Mouse (Mus musculus) lung, adult 2 months (tissue): ENCODE results near the gene Nipsnap1. TPM values are rescaled to one million over a fixed set of nuclear protein-coding genes. Genes with fewer than 3 reads are reported as not detected.

ENCODE experiments used
- DNase-seq: peaks from one replicate; pipeline ENCODE4 v3.0.0; 2022
- H3K4me1 ChIP-seq: fragments of 200-500 bp; 2 replicates; pipeline ENCODE4 v1.6.1; 2011; ENCODE audit warnings: low read length; ENCODE audit not compliant: control insufficient read depth, insufficient read depth
- H3K4me3 ChIP-seq: fragments of 200-500 bp; replicated peaks from 2 replicates; pipeline ENCODE3; 2011; ENCODE audit warnings: low read depth, mild to moderate bottlenecking, control low read depth, low read length; ENCODE audit errors: extremely low read depth
- CTCF ChIP-seq: fragments of 200-500 bp; IDR thresholded peaks from 2 replicates; pipeline ENCODE4 v1.5.1; 2011; ENCODE audit warnings: mild to moderate bottlenecking, low read length, control low read depth; ENCODE audit not compliant: insufficient read depth
- POLR2A ChIP-seq: fragments of 200-500 bp; IDR thresholded peaks from 2 replicates; pipeline ENCODE4 v1.6.1; 2011; ENCODE audit warnings: low read depth, mild to moderate bottlenecking, control low read depth, low read length, borderline replicate concordance; ENCODE audit errors: extremely low read depth
- WGBS: fragments of 180-500 bp; shearing (Covaris S2); methylation state at CpG from one replicate; pipeline ENCODE4 v1.1.7; 2018; 5-methylcytosine and 5-hydroxymethylcytosine counted together
- polyA plus RNA-seq: library from polyadenylated mRNA; depleted of rRNA; stranded (reverse); fragments of >200 nt; gene quantifications from 2 replicates; pipeline ENCODE4 v1.2.3, GENCODE M21; 2012; rRNA removed

The Nipsnap1 gene
- 7.1 and 16.2 TPM in 2 replicates for polyA plus RNA-seq

GRCm38 (mm10) chr11:4873755-4874475 is at the start of gene Nipsnap1:
Gene Nipsnap1 (plus strand): TSS chr11:4873951.
- TF ChIP-seq CTCF (no peak), POLR2A (peak; percentile 10; the same call in 1 of the 2 replicates)
- DNase-seq, result peak; percentile 72
- WGBS, result under 1% methylated on average over 30 of the region's 30 CpGs
- Histone ChIP-seq H3K4me3 (peak within 1 kb of the TSS; percentile 64), H3K4me1 (no peaks in the 10 kb centered on the region)

GRCm38 (mm10) chr11:4826152-4826778 is 47.5 kb upstream of the Nipsnap1 start:
- 89% methylated on average over 3 of the region's 3 CpGs for WGBS
- H3K4me3 ChIP-seq, result no peak overlapping the region
- peaks cover 4% of the 10 kb centered on the region for H3K4me1 ChIP-seq
- no peak for DNase-seq
- TF ChIP-seq POLR2A (no peak), CTCF (no peak)

- DNase-seq, result no peak
- Histone ChIP-seq H3K4me1 (peaks cover 4% of the 10 kb centered on the region), H3K4me3 (no peak overlapping the region)
- TF ChIP-seq POLR2A (no peak), CTCF (no peak)
These were observed 46.4 kb upstream of the Nipsnap1 start for GRCm38 (mm10) chr11:4827340-4827739.

GRCm38 (mm10) chr11:4827916-4828315 is 45.8 kb upstream of the Nipsnap1 start:
- Histone ChIP-seq H3K4me3 (no peak overlapping the region), H3K4me1 (peaks cover 4% of the 10 kb centered on the region)
- no peak for DNase-seq
- TF ChIP-seq POLR2A (no peak), CTCF (no peak)
- WGBS, result 59% methylated on average over 2 of the region's 2 CpGs

GRCm38 (mm10) chr11:4831066-4831465 is 42.7 kb upstream of the Nipsnap1 start:
- DNase-seq, result no peak
- no peak overlapping the region for H3K4me3 ChIP-seq
- H3K4me1 ChIP-seq, result peaks cover 7% of the 10 kb centered on the region
- no peak for TF ChIP-seq CTCF
- TF ChIP-seq POLR2A, result no peak

GRCm38 (mm10) chr11:4833295-4833939 is 40.3 kb upstream of the Nipsnap1 start:
- Histone ChIP-seq H3K4me1 (peaks cover 2% of the 10 kb centered on the region; the same call in 1 of the 2 replicates), H3K4me3 (no peak overlapping the region)
- TF ChIP-seq CTCF (no peak), POLR2A (no peak)
- WGBS, result 62% methylated on average over 3 of the region's 3 CpGs
- no peak for DNase-seq

GRCm38 (mm10) chr11:4835436-4835835 is 38.3 kb upstream of the Nipsnap1 start:
- DNase-seq, result no peak
- no peak for TF ChIP-seq CTCF
- TF ChIP-seq POLR2A, result no peak
- Histone ChIP-seq H3K4me3 (no peak overlapping the region), H3K4me1 (peaks cover 2% of the 10 kb centered on the region; the same call in 1 of the 2 replicates)
- WGBS, result 74% methylated on average over 6 of the region's 6 CpGs

GRCm38 (mm10) chr11:4836755-4837154 is 37.0 kb upstream of the Nipsnap1 start:
- WGBS, result 41% methylated on average over 6 of the region's 6 CpGs
- no peak overlapping the region for H3K4me3 ChIP-seq
- H3K4me1 ChIP-seq, result peaks cover 5% of the 10 kb centered on the region; the same call in 1 of the 2 replicates
- peak; percentile 20 for DNase-seq
- TF ChIP-seq CTCF (peak; percentile 51), POLR2A (no peak)

GRCm38 (mm10) chr11:4837342-4837741 is 36.4 kb upstream of the Nipsnap1 start:
- 62% methylated on average over 5 of the region's 5 CpGs for WGBS
- no peak overlapping the region for H3K4me3 ChIP-seq
- H3K4me1 ChIP-seq, result peaks cover 5% of the 10 kb centered on the region; the same call in 1 of the 2 replicates
- TF ChIP-seq POLR2A, result no peak
- no peak for TF ChIP-seq CTCF
- no peak for DNase-seq
